Comparison of ENCODE assay signal across 29 mouse cellular contexts in genomic region chr14:99381262-99382017, GRCm38 (mm10).
DNase-seq lines count a peak whose midpoint lies in the region; ATAC-seq lines count a peak whose summit lies in the region.
"Had no signal": no experiment of that assay in that cellular context is flagged by ENCODE, and none has a peak within 500 bp of the region (broad histone marks: within the 10 kb centered on the region; RNA-seq: fewer than 3 reads in every experiment).

No protein-coding gene starts in this region.

- DNase-seq in frontal cortex, postnatal 10 days (ENCODE audit: low spot score in 2 of 2) = no peak
- DNase-seq in lung, postnatal 14 days = no peak
- peak; percentile 25 for DNase-seq in lung, postnatal 25 days (ENCODE audit: low spot score)
- DNase-seq in right cerebral cortex, postnatal 36 days (ENCODE audit: low spot score in 2 of 2) = no peak
- no peak for DNase-seq in kidney, adult 11 months
- DNase-seq: adrenal gland, adult 8-10 months; cerebellum, adult 11-12 months; cerebellum, adult 9-11 months; forebrain, postnatal 0 days; gastrocnemius, postnatal 14 days; heart, adult 18-20 months; heart, postnatal 4 days; kidney, adult 2 months; kidney, postnatal 36 days; left cerebral cortex, postnatal 4 days; liver, postnatal 0 days; right cerebral cortex, adult 18-20 months; right cerebral cortex, postnatal 4 days had no signal

- peak; percentile 83 for ATAC-seq in frontal cortex, adult (ENCODE audit: low TSS enrichment)
- ATAC-seq in lung, embryonic 15.5 days (ENCODE audit: borderline replicate concordance, extremely low read depth, low FRiP score, low TSS enrichment) = peak; percentile 69; the same call in 1 of the 2 replicates
- ATAC-seq: forebrain, postnatal 0 days; liver, embryonic 12.5 days; liver, postnatal 0 days; midbrain, embryonic 16.5 days had no signal

- no peaks in the 10 kb centered on the region for H3K36me3 ChIP-seq in lung, embryonic 15.5 days
- H3K36me3 ChIP-seq: forebrain, embryonic 12.5 days; heart, embryonic 12.5 days; hindbrain, embryonic 13.5 days; liver, embryonic 12.5 days had no signal

- no peak overlapping the region for H3K4me3 ChIP-seq in lung, embryonic 15.5 days
- H3K4me3 ChIP-seq: erythroblast, embryonic 14.5 days; forebrain, embryonic 12.5 days; heart, embryonic 12.5 days; hindbrain, embryonic 13.5 days; layer of hippocampus, adult 2 months; liver, embryonic 12.5 days had no signal

- no peaks in the 10 kb centered on the region for H3K9me3 ChIP-seq in lung, embryonic 15.5 days
- H3K9me3 ChIP-seq: forebrain, embryonic 12.5 days; heart, embryonic 12.5 days; hindbrain, embryonic 13.5 days; liver, embryonic 12.5 days had no signal

- no peaks in the 10 kb centered on the region for H3K4me1 ChIP-seq in lung, embryonic 15.5 days
- H3K4me1 ChIP-seq: forebrain, embryonic 12.5 days; heart, embryonic 12.5 days; hindbrain, embryonic 13.5 days; liver, embryonic 12.5 days had no signal

- H3K4me2 ChIP-seq in lung, embryonic 15.5 days = no peak overlapping the region
- H3K4me2 ChIP-seq: forebrain, embryonic 12.5 days; heart, embryonic 12.5 days; hindbrain, embryonic 13.5 days; liver, embryonic 12.5 days; midbrain, embryonic 11.5 days had no signal

- H3K9ac ChIP-seq in lung, embryonic 15.5 days = no peak overlapping the region
- H3K9ac ChIP-seq: forebrain, embryonic 12.5 days; forebrain, postnatal 0 days; heart, embryonic 12.5 days; hindbrain, embryonic 13.5 days; liver, embryonic 12.5 days; liver, postnatal 0 days had no signal

- WGBS in lung, embryonic 15.5 days = 58% methylated on average over 10 of the region's 10 CpGs

- H3K27me3 ChIP-seq in lung, embryonic 15.5 days = no peaks in the 10 kb centered on the region
- H3K27me3 ChIP-seq: CH12.LX; forebrain, embryonic 12.5 days; heart, embryonic 12.5 days; hindbrain, embryonic 13.5 days; liver, embryonic 12.5 days had no signal

- no peak overlapping the region for H3K27ac ChIP-seq in lung, embryonic 15.5 days
- H3K27ac ChIP-seq: forebrain, embryonic 12.5 days; hindbrain, embryonic 13.5 days; layer of hippocampus, adult 2 months; liver, embryonic 12.5 days had no signal
